Mouse (Mus musculus): ENCODE results near the gene Fam83f.

DNA sequence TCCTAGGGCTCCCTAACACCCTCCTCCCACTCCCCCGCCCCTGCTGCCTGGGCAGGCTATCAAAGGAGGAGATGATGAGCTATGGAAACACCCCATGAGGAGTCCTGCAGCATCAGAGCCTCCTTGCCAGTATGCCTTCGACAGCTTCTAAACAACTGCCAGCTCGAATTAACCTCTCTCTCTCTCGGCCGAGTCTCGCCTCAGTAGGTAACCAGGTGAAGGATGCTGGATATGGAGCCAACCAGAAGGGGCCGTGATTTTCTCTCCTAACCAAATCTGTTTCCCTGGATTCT is 13.9 kb downstream of the Fam83f start:
- TF ChIP-seq CTCF (IDR thresholded peaks at IDR 0.05; ENCODE audit: low read depth, low read length) (no peak), POLR2A (IDR thresholded peaks at IDR 0.05; ENCODE audit: borderline replicate concordance, low read depth, low read length) (no peak)

Data from bone marrow macrophage, adult 2 months (primary cell).